Mouse (Mus musculus) thymus, postnatal 25 days (tissue): Measurements from ENCODE around the gene Crtc2.
"Not testable (repeated sequence)": the region's sequence is repeated elsewhere in the genome, so short reads cannot be mapped to it uniquely, and the experiment has no call there.

Source experiments
- DNase-seq: peaks from one replicate; pipeline ENCODE4 v3.0.0; 2022

Gene Crtc2

DNA sequence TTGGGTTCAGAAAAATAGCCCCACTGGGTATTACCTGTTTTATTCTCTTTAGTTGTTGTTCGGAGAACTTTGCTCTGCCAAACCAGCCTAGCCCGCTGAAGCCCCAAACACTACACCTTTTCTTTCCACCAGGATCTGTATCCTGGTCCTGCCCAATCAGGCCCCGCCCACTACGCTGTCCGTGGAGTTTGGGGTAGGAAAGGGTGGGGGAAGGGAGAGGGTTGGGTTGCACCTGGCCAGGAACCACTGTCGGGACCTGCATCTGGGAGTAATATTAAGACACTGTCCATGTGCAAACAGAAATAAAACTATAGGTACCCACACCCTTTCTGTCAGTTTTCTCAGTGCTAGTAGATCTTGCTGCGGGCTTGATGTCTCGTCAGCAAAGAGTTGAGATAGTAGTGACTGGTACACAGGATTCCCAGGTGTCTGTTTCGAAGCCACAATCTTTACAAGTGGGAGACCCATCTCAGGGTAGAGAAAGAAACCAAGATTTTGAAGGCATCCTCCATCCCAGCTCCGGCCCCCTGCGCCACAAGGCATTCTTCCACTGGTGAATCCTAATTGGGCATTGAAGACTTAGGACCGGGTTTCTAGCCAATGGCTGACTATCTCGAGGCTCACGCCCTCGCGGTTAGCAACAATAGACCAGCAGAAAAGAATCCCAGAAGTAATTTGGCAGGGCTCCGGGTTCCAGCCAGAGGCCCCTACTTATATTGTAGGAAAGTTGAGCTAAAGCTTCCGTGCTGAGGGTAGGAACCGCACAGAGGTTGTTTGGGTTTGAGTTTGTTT lies 10.8 kb upstream of the Crtc2 start, which contains the start of gene Creb3l4:
TSS of gene Creb3l4 (minus strand) at position 529 of the 792 bp plus-strand sequence.
- DNase-seq: no peak

GRCm38 (mm10) chr3:90245406-90245805 lies 8.6 kb upstream of the Crtc2 start:
- no peak for DNase-seq

DNA sequence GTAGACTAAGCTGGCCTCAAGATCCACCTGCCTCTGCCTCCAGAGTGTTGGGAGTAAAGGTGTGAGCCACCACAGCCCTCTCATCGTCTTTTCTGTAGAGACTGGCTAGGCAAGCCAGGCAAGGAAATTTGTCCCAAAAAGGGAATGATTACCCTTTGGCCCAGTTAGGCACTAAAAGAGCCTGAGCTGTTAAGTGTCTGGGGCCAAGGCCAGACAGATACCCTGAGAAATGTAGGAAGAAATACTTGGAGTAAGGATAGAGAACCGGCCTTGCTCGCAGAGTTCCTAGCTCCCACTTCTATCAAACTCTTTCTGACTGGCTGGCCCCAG lies 6.4 kb upstream of the Crtc2 start:
- no peak for DNase-seq

- DNase-seq: peak; percentile 93
Measured at GRCm38 (mm10) chr3:90247960-90248745, 5.8 kb upstream of the Crtc2 start, which contains the start of gene Slc39a1. TSS of gene Slc39a1 (plus strand) at chr3:90248172.

- peak; percentile 29 for DNase-seq
Measured at GRCm38 (mm10) chr3:90248746-90249100, 5.2 kb upstream of the Crtc2 start.

DNA sequence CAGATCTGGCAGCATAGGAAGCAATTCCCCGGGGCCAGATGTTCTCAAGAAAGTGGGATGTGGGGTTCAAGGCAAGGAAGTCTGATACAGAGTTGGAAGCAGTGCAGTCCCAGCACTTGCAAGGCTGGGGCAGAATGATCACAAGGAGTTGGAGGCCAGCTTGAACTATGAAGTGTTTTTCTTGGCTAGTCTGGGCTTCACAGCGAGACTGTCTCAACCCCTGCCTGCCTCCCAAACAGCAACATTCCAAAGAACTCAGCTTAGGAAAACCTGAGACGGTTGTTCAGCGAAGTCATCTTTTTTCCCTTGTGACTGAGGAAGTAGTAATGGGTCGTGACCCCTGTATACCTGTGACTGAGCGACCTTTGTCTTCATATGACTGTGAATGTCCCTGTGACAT lies 3.2 kb upstream of the Crtc2 start:
- DNase-seq: no peak

GRCm38 (mm10) chr3:90251731-90252226 lies 2.2 kb upstream of the Crtc2 start:
- not testable (repeated sequence) for DNase-seq

- not testable (repeated sequence) for DNase-seq
Measured at GRCm38 (mm10) chr3:90252659-90253058, 1.3 kb upstream of the Crtc2 start.

DNA sequence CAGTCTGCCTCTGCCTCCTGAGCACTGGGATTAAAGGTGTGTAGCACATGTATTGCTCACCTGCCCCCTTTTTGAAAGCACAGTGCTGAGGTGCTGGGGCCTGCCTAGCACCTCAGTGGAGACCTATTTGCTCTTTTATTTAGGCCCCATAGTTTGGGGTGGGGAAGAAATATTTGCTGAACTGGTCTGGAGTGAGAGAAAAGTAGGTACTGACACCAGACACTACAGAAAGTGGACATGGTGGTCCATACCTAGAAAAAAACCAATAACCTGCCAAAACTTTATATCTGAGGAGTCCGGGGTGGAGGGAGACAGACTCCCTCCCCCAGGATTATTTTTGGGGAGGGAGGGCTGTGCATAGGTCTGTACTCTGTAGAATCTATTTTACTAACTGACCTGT lies 789 bp upstream of the Crtc2 start:
- not testable (repeated sequence) for DNase-seq

DNA sequence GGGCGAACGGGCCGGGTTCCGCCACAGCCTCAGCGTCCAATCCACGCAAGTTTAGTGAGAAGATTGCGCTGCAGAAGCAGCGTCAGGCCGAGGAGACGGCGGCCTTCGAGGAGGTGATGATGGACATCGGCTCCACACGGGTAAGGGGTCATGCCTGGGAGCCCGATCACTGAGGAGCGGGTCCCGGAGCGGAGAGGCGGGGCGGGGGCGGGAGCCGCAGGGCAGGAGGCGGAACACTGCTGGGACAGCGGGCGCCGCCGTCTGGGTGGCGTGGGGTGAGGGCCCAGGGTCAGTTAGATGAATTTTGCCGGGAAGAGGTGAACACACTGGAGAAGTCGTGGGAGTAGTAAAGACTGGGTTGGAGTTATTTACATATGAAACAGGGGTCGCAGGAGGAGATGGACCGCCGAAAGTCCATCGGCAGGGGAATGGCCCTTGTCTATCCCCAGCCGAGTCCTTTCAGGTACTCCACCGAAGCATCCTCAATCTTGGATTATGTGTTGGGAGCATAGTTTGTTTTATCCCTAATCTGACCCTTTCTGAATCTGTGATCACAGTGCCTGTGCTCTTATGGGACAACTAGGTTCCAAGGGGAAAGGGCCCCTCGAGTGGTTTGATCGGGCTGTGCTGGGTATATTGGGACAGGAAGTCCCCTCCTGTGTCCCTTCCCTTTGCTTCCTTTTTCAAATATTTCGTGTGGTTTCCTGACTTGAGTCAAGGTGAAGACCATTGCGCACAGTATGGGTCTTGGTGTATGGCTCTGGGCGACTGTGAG lies 643 bp downstream of the Crtc2 start:
- peak; percentile 34 for DNase-seq

DNA sequence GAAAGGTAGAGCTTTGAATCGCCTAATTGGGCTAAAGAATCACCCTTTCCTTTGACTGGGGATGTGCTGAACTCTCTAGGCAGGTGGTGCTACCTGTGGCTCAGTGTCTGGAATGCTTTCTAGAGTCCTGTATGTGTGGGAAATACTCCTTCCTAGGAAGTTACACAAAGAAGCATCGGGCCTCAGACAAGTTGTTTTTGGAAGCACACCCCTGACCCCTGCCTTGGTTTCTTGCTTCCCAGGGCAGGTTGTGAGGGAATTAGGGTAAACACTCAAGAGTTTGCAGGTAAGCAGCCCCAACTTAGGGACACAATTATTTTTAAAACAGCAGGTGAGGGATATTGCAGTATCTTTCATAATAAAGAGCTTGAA lies 1.2 kb downstream of the Crtc2 start:
- no peak for DNase-seq

- no peak for DNase-seq
Measured at GRCm38 (mm10) chr3:90255784-90256353, 1.9 kb downstream of the Crtc2 start.

DNA sequence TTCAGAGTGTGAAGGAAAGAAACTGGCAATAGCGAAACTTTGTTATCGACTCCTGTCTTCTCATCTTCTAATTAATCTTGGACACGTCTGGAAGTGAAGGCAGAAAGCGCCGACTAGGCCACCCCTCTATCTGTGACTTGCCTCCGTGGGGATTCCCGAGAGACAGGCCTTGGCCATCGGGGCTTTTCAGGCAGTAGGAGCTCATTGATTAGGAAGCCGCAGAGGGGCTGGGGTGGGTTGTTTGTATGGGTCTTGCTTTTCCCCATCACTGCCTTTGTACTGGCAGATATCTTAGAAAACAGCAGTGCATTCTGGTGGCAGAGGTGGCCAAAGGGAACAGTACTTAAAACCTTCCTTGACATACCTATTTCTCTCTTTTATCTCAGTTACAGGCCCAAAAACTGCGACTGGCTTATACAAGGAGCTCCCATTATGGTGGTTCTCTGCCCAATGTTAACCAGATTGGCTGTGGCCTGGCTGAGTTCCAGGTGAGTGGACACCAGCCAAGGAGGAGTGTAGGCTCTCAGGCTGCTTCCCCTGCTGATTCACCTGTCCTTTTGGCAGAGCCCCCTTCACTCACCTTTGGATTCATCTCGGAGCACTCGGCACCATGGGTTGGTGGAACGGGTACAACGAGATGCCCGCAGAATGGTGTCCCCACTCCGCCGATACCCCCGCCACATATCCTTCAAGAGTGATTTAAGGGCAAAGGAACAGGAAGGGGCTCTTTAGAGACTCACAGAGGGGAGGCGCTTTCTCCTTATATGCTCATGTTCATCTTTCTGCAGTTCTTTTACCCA lies 3.0 kb downstream of the Crtc2 start:
- DNase-seq: no peak

- no peak for DNase-seq
Measured at GRCm38 (mm10) chr3:90258521-90258920, 4.6 kb downstream of the Crtc2 start.

- DNase-seq: no peak
Measured at GRCm38 (mm10) chr3:90263121-90263771, 9.3 kb downstream of the Crtc2 start.

- DNase-seq: no peak
Measured at GRCm38 (mm10) chr3:90264687-90265033, 10.7 kb downstream of the Crtc2 start.

GRCm38 (mm10) chr3:90265034-90265931 lies 11.3 kb downstream of the Crtc2 start, which contains the start of gene Dennd4b:
TSS of gene Dennd4b (plus strand) at chr3:90265185.
- DNase-seq: peak; percentile 92

GRCm38 (mm10) chr3:90265932-90266741 lies 12.2 kb downstream of the Crtc2 start:
- DNase-seq: peak; percentile 69
